Mouse (Mus musculus) testis, adult 2 months (tissue): ENCODE data around the gene Gm17617. TPM values are rescaled to one million over a fixed set of nuclear protein-coding genes. Genes with fewer than 3 reads are reported as not detected.
A peak's percentile ranks its signal among the peaks of the same experiment; 100 is the strongest.
"Not testable (repeated sequence)": the region's sequence is repeated elsewhere in the genome, so short reads cannot be mapped to it uniquely, and the experiment has no call there.

Source experiments
- H3K27ac ChIP-seq: fragments of 200-500 bp; 2 replicates; pipeline ENCODE4 v1.5.1; 2012; ENCODE audit warnings: low read depth, low read length; ENCODE audit not compliant: control insufficient read depth, insufficient read depth
- H3K27me3 ChIP-seq: fragments of 200-500 bp; 2 replicates; pipeline ENCODE4 v1.6.1; 2012; ENCODE audit warnings: mild to moderate bottlenecking, low read length, moderate library complexity; ENCODE audit not compliant: control insufficient read depth, insufficient read depth
- H3K36me3 ChIP-seq: fragments of 200-500 bp; 2 replicates; pipeline ENCODE4 v1.6.1; 2012; ENCODE audit warnings: mild to moderate bottlenecking, low read length; ENCODE audit not compliant: control insufficient read depth, insufficient read depth
- H3K4me1 ChIP-seq: fragments of 200-500 bp; 2 replicates; pipeline ENCODE4 v1.6.1; 2012; ENCODE audit warnings: low read length; ENCODE audit not compliant: control insufficient read depth, insufficient read depth
- H3K4me3 ChIP-seq: fragments of 200-500 bp; 2 replicates; pipeline ENCODE4 v1.5.1; 2012; ENCODE audit warnings: low read depth, mild to moderate bottlenecking, low read length, moderate library complexity, mixed read lengths; ENCODE audit not compliant: control insufficient read depth
- CTCF ChIP-seq: fragments of 200-500 bp; IDR thresholded peaks from 2 replicates; pipeline ENCODE4 v1.5.1; 2012; ENCODE audit warnings: low read depth, mild to moderate bottlenecking, inconsistent platforms, low read length, moderate library complexity; ENCODE audit not compliant: control insufficient read depth, insufficient read depth, insufficient replicate concordance
- POLR2A ChIP-seq: fragments of 200-500 bp; IDR thresholded peaks from 2 replicates; pipeline ENCODE4 v1.6.1; 2012; ENCODE audit warnings: low read depth, mild to moderate bottlenecking, inconsistent platforms, low read length, moderate library complexity; ENCODE audit not compliant: control insufficient read depth
- polyA plus RNA-seq: library from polyadenylated mRNA; depleted of rRNA; stranded (reverse); fragments of >200 nt; gene quantifications from 2 replicates; pipeline ENCODE4 v1.2.3, GENCODE M21; 2012; rRNA removed

Gm17617 gene
- polyA plus RNA-seq, 1 experiment, result not detected

GRCm38 (mm10) chr13:55102366-55102765, 31.0 kb downstream of the Gm17617 start:
- Histone ChIP-seq H3K4me1 (peaks cover 12% of the 10 kb centered on the region), H3K27me3 (no peaks in the 10 kb centered on the region), H3K36me3 (no peaks in the 10 kb centered on the region; the same call in 1 of the 2 replicates), H3K27ac (no peak overlapping the region), H3K4me3 (no peak overlapping the region)
- TF ChIP-seq CTCF (no peak), POLR2A (no peak)

- Histone ChIP-seq H3K27me3 (no peaks in the 10 kb centered on the region), H3K27ac (no peak overlapping the region), H3K36me3 (no peaks in the 10 kb centered on the region; the same call in 1 of the 2 replicates), H3K4me3 (no peak overlapping the region), H3K4me1 (peaks cover 12% of the 10 kb centered on the region)
- TF ChIP-seq POLR2A (no peak), CTCF (no peak)
Measured at GRCm38 (mm10) chr13:55101627-55102026, 31.7 kb downstream of the Gm17617 start.

GRCm38 (mm10) chr13:55099726-55100478, 33.4 kb downstream of the Gm17617 start, which contains the start of gene Uimc1:
TSS of gene Uimc1 (minus strand) at chr13:55100300.
- no peaks in the 10 kb centered on the region for H3K36me3 ChIP-seq
- TF ChIP-seq POLR2A (peak; percentile 73), CTCF (no peak)
- peak within 1 kb of the TSS; percentile 96 for H3K4me3 ChIP-seq
- H3K4me1 ChIP-seq, result peaks cover 7% of the 10 kb centered on the region
- peak within 1 kb of the TSS; percentile 93 for H3K27ac ChIP-seq
- H3K27me3 ChIP-seq, result no peaks in the 10 kb centered on the region

GRCm38 (mm10) chr13:55099066-55099725, 34.2 kb downstream of the Gm17617 start:
- peaks cover 7% of the 10 kb centered on the region for H3K4me1 ChIP-seq
- H3K27ac ChIP-seq, result peak overlapping the region; percentile 93
- H3K4me3 ChIP-seq, result peak overlapping the region; percentile 96
- TF ChIP-seq CTCF, result no peak
- TF ChIP-seq POLR2A, result no peak
- H3K27me3 ChIP-seq, result no peaks in the 10 kb centered on the region
- H3K36me3 ChIP-seq, result no peaks in the 10 kb centered on the region

- not testable (repeated sequence) for H3K27ac ChIP-seq, H3K4me1 ChIP-seq, H3K27me3 ChIP-seq, H3K4me3 ChIP-seq, H3K36me3 ChIP-seq
Measured at GRCm38 (mm10) chr13:55097841-55098240, 35.5 kb downstream of the Gm17617 start.

- H3K4me1 ChIP-seq, result no peaks in the 10 kb centered on the region
- no peak overlapping the region for H3K27ac ChIP-seq
- TF ChIP-seq POLR2A, result no peak
- H3K4me3 ChIP-seq, result no peak overlapping the region
- H3K36me3 ChIP-seq, result no peaks in the 10 kb centered on the region
- no peaks in the 10 kb centered on the region for H3K27me3 ChIP-seq
Measured at GRCm38 (mm10) chr13:55092588-55092987, 40.8 kb downstream of the Gm17617 start.

Other genes with a start within 250 kb of the Gm17617 start
- gene Unc5a, start 184.1 kb downstream of the Gm17617 start, polyA plus RNA-seq, result 1.0 TPM in 2 replicates
- gene Hk3, start 112.2 kb downstream of the Gm17617 start, polyA plus RNA-seq, result 0.77 and 1.2 TPM in 2 replicates
- 6.4 and 8.3 TPM in 2 replicates for gene Uimc1, start 33.2 kb downstream of the Gm17617 start, polyA plus RNA-seq
- gene Zfp346, start 28.2 kb downstream of the Gm17617 start, polyA plus RNA-seq, result 27.4 and 28.4 TPM in 2 replicates
- gene Fgfr4, start 19.1 kb upstream of the Gm17617 start, polyA plus RNA-seq, result 2.9 and 3.0 TPM in 2 replicates
- gene Nsd1, start 76.2 kb upstream of the Gm17617 start, polyA plus RNA-seq, result 9.0 and 9.5 TPM in 2 replicates
- gene Prelid1, start 187.0 kb upstream of the Gm17617 start, polyA plus RNA-seq, result 32.7 and 40.0 TPM in 2 replicates
- gene Rab24, start 188.4 kb upstream of the Gm17617 start, polyA plus RNA-seq, result 33.4 and 37.0 TPM in 2 replicates
- gene Mxd3, start 196.3 kb upstream of the Gm17617 start, polyA plus RNA-seq, result 2.3 and 2.4 TPM in 2 replicates
- 43.7 and 44.8 TPM in 2 replicates for gene Lman2, start 229.2 kb upstream of the Gm17617 start, polyA plus RNA-seq
- 0.10 and 0.14 TPM in 2 replicates for gene Rgs14, start 236.2 kb upstream of the Gm17617 start, polyA plus RNA-seq